Mouse (Mus musculus) embryonic stem cell, embryonic (primary cell): ENCODE data around the gene Tmem108.
"Not testable (repeated sequence)": the region's sequence is repeated elsewhere in the genome, so short reads cannot be mapped to it uniquely, and the experiment has no call there.

ENCODE experiments used
- CTCF ChIA-PET, 4 experiments: fragments of 300-600 bp in 2 of 4; fragments of 350-600 bp in 2 of 4; sonication (Branson Sonifier 250); formaldehyde crosslinking; loops; one replicate each; lab custom pipeline; 2022; ENCODE audit warnings: inconsistent platforms in 2 of 4; lab: Charles Lee
- POLR2A ChIA-PET, 4 experiments: fragments of 300-600 bp in 2 of 4; fragments of 350-600 bp in 2 of 4; sonication (Branson Sonifier 250); formaldehyde crosslinking; loops; one replicate each; lab custom pipeline; 2022; ENCODE audit warnings: antibody characterized with exemption in 4 of 4, inconsistent platforms in 1 of 4; lab: Charles Lee

Tmem108 gene

DNA sequence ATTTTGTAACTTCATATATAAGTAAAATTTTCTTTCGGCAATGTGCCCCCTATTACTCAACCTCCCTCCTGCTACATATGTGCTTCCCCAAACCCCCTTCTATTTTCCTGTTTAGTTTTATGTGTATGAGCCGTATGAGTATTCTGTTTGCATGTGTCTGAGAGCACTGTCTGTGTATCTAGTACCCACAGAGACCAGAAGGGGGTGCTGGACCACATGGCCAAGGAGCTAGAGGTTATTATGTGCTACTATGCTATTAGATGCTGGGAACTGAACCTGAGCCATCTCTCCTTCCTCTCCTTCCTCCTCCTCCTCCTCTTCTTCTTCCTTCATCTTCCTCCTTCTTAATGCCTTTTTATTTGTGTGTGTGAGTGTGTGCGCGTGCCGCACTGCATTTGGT is 59.2 kb downstream of the Tmem108 start:
- ChIA-PET POLR2A (interaction anchor here in 1 of 4 experiments (0.7 to 1.7 kb wide), 3 partner anchors 15 to 216 kb away, joined by 3 to 4 read pairs (median 4); no protein-coding TSS in a partner anchor), CTCF (interaction anchor here (0.6 to 1.7 kb wide), 22 partner anchors 9 to 437 kb away, joined by 3 to 7 read pairs (median 3); partner anchors contain the start of gene Nphp3 (in 1 of the 4))

GRCm38 (mm10) chr9:103701448-103701847 is 60.2 kb downstream of the Tmem108 start:
- POLR2A ChIA-PET, result interaction anchor here in 1 of 4 experiments (0.8 to 1.8 kb wide), 3 partner anchors 19 to 120 kb away, joined by 3 to 5 read pairs (median 3); no protein-coding TSS in a partner anchor
- CTCF ChIA-PET, result interaction anchor here in 1 of 4 experiments (0.9 to 1.7 kb wide), 2 partner anchors 8 to 141 kb away, joined by 4 read pairs; no protein-coding TSS in a partner anchor

DNA sequence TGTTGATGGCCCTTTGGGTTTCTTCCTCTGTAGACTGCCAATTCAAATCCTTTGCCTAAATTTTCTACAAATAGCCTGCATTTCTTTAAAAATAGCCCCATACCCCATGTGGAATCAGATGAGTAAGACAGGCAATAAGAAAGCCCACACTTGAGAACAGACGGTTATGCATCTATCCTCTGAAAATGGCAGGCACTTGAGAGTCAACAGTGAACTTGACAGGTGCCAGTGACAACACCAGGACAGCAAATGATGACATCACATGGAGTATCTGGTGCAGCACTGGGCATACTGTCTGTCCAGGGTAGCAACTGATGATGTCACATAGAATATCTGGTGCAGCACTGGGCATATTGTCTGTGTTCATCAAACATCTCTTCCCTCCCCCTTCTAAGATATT is 61.4 kb downstream of the Tmem108 start:
- CTCF ChIA-PET, result interaction anchor here in 1 of 4 experiments (0.7 kb wide), 1 partner anchor 391 kb away, joined by 3 read pairs; no protein-coding TSS in a partner anchor
- POLR2A ChIA-PET, result interaction anchor here in 1 of 4 experiments (1.0 to 1.8 kb wide), 2 partner anchors 10 to 20 kb away, joined by 3 to 5 read pairs; no protein-coding TSS in a partner anchor

GRCm38 (mm10) chr9:103696967-103697366 is 64.7 kb downstream of the Tmem108 start:
- ChIA-PET POLR2A (no interaction called here), CTCF (interaction anchor here in 1 of 4 experiments (0.6 kb wide), 1 partner anchor 18 kb away, joined by 3 read pairs; no protein-coding TSS in a partner anchor)

DNA sequence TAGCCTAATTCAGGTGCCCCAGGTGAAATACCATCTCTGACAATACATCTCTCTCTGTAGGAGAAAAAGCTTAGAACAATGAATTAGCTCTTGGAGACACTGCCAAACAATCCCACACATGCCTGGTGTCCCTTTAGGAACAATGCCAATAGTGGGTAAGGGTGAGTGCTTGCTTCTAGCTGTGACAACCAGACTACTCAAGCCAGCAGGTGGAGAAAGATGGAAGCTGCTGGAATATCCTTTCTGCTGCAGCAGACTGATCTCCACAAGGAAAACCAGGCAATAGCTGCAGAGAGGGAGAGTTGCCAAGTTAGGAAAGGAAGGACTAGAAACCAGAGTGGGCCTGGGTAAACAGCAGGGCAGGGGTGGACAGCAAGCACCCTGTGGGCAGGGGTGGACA is 67.8 kb downstream of the Tmem108 start:
- POLR2A ChIA-PET, result no interaction called here
- CTCF ChIA-PET, result interaction anchor here in 1 of 4 experiments (1.2 kb wide), 1 partner anchor 9 kb away, joined by 4 read pairs; no protein-coding TSS in a partner anchor

DNA sequence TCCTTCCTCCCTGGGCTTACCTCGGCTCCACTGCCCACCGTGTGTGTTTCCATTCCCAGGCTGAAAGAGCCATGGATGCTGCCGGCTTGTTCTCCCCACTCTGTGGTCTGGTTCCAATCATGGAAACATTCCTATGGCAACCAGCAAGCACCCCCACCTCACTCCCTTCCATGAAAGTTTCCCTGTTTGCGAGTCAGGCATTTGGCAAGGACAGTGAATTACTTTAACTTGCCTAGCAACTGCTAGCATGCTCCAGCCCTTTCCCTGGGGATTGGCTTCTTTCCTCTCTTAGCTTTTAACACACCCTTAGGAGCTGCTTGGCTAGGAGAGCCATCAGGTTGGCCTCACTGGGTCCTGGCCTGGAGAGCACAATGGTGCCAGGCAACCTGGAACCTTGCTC is 68.9 kb downstream of the Tmem108 start:
- ChIA-PET CTCF (no interaction called here), POLR2A (no interaction called here)

- ChIA-PET POLR2A (no interaction called here), CTCF (interaction anchor here in 1 of 4 experiments (1.1 kb wide), 1 partner anchor 11 kb away, joined by 3 read pairs; no protein-coding TSS in a partner anchor)
Measured at GRCm38 (mm10) chr9:103691847-103692246, 69.8 kb downstream of the Tmem108 start.

GRCm38 (mm10) chr9:103690446-103690845 is 71.2 kb downstream of the Tmem108 start:
- CTCF ChIA-PET, result no interaction called here
- POLR2A ChIA-PET, result interaction anchor here in 1 of 4 experiments (1.4 kb wide), 1 partner anchor 10 kb away, joined by 3 read pairs; no protein-coding TSS in a partner anchor

DNA sequence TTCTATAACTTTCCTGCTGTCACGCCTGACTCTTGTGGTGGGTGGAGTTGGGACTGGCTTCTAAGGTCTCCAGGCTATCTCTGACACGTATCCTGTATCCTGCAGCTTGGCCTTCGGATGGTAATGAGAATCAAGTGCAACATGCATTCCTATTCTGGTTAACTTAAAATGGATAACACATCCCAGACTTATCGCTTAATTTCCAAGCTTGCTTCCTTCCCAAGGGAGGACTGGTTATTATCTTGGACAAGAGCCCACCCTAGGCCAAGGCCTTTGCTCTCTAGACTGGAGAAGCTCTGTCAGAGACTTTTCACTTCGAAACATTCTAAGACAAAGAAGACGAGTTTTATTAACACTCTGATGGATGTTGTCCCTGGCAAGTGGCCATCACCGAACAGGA is 71.9 kb downstream of the Tmem108 start:
- ChIA-PET CTCF (no interaction called here), POLR2A (interaction anchor here in 1 of 4 experiments (1.2 to 1.4 kb wide), 2 partner anchors 11 to 28 kb away, joined by 3 read pairs; no protein-coding TSS in a partner anchor)

DNA sequence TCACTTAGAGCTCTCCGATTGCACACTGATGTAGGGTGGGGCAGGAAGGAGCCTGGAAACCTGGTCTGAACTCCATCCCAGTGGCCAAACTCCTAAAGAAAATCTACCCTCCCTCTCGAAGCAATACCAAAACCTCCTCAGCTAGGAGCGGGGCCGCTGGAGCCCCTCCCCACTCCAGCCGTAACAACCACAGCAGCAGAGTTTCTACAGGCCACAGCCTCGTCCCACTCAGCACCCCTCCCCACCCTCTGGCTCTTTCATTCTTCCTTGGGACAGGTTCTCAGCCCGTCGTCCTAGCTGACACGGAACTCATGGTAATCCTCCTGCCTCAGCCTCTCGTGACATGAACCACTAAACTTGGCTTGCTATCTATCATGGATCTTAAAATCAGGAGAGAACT is 72.6 kb downstream of the Tmem108 start:
- POLR2A ChIA-PET, result interaction anchor here in 1 of 4 experiments (1.0 to 1.7 kb wide), 3 partner anchors 15 to 28 kb away, joined by 3 to 5 read pairs (median 3); no protein-coding TSS in a partner anchor
- CTCF ChIA-PET, result interaction anchor here in 1 of 4 experiments (0.8 kb wide), 1 partner anchor 13 kb away, joined by 3 read pairs; no protein-coding TSS in a partner anchor

- ChIA-PET POLR2A (interaction anchor here in 2 of 4 experiments (1.3 to 1.7 kb wide), 2 partner anchors 16 to 63 kb away, joined by 4 read pairs; no protein-coding TSS in a partner anchor), CTCF (interaction anchor here in 1 of 4 experiments (1.6 kb wide), 1 partner anchor 16 kb away, joined by 3 read pairs; no protein-coding TSS in a partner anchor)
Measured at GRCm38 (mm10) chr9:103687130-103687529, 74.5 kb downstream of the Tmem108 start.

DNA sequence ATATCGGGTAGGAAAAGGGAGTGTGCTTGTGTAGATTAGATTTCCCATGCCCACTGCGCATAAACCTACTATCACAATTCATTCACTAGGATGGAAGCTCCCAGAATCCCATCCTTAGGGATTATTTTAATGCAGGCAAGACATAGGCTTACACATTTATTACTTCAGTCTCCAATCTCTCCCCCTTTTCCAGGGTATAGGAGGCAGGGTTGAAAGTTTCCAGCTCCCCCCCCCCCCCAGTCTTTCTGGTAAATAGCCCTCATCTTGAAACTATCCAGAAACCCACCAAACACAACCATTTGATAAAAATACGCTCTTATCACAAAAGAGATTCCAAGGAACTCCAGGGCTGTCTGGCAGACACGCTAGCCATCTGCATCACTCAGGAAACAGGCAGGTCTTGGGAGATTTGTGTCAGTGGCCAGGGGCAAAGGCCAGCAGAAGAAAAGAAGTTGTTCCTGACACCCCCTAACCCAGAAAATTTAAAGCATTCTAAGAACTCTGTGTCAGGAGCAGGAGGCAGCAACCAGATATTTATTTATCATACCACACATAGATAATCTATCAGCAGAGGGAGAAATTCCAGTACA is 79.8 kb downstream of the Tmem108 start:
- ChIA-PET POLR2A (interaction anchor here in 1 of 4 experiments (0.7 kb wide), 1 partner anchor 936 kb away, joined by 3 read pairs; no protein-coding TSS in a partner anchor), CTCF (no interaction called here)

DNA sequence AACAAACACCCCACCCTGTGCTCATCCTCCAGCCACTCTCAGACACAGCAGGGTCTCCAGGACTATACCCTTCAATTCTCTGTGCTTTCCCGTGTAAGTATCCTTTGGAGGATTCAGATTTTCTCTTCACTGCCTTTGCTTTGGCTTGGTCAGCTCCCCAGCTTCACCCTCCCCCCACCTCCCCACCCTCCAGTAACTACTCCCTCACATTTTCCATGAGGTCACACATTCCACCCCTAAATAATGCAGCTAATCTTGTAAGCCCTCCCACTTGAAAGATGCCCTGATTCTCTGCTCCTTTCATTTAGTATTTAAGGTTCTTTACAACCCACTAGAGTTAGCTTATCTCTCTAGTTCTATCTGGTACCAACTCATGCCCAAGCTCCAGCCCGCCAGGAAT is 82.4 kb downstream of the Tmem108 start:
- ChIA-PET POLR2A (interaction anchor here in 2 of 4 experiments (0.6 to 0.7 kb wide), 3 partner anchors 12 to 185 kb away, joined by 3 to 5 read pairs (median 3); no protein-coding TSS in a partner anchor), CTCF (interaction anchor here in 1 of 4 experiments (0.6 kb wide), 1 partner anchor 18 kb away, joined by 3 read pairs; no protein-coding TSS in a partner anchor)

- ChIA-PET CTCF (no interaction called here), POLR2A (no interaction called here)
Measured at GRCm38 (mm10) chr9:103678531-103679060, 83.0 kb downstream of the Tmem108 start.

DNA sequence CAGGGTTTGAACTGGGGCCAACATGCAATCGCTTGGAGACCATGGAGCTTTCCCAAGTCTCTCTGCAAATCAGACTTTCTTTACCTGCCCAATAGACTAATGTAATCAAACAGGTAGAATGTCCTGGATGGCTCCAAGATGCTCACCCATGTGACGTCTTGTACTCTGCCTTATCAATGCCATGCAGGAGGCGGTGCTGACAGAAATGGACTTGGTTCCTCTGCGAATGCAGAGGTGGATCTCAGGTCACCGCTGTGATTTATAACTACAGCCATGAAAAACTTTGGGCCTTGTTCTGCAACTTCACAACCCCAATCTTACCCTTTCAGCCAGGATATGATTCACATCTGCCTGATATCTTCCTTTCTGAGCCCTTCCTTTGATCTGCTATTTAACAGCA is 83.8 kb downstream of the Tmem108 start:
- ChIA-PET CTCF (no interaction called here), POLR2A (interaction anchor here in 1 of 4 experiments (0.5 kb wide), 1 partner anchor 230 kb away, joined by 3 read pairs; no protein-coding TSS in a partner anchor)

DNA sequence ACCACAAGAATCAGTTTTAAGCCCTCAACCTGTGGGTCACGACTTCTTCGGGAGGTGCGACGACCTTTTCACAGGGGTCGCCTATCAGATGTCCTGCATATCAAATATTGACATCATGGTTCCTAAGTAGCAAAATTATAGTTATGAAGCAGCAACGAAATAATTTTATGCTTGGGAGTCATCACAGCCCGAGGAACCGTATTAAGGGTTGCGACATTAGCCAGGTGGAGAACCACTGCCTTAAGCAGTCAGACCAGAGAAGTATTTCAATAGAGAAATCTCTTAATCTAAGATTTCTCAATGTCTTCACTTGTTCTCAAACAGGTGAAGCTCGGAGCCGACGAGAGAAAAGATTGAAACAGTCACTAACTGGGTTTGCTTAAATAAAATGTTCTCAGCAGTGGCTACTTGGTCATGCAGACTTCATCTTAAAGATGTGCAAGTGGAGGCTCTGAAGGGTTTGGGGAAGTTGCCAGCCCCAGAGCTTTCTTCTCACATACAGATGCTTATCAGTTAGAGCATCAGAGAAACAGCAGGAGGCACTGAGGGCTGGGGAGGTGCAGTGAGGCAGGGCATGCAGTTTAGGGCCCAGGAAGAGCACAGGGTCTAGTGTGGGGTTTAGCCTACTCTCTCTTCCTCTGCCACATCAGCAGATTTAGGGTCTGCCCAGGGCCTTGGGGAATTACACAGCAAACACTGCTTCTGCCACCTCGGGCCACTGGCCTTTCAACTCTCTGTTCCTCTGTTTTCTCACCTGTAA is 85.7 kb downstream of the Tmem108 start:
- CTCF ChIA-PET, result no interaction called here

GRCm38 (mm10) chr9:103672881-103673280 is 88.8 kb downstream of the Tmem108 start:
- CTCF ChIA-PET, result no interaction called here
- POLR2A ChIA-PET, result no interaction called here

More for the DNA sequence above, 85.7 kb downstream of the Tmem108 start:
- POLR2A ChIA-PET, result no interaction called here

GRCm38 (mm10) chr9:103670592-103671113 is 91.0 kb downstream of the Tmem108 start:
- CTCF ChIA-PET, result not testable (repeated sequence)
- POLR2A ChIA-PET, result interaction anchor here in 1 of 4 experiments (1.4 kb wide), 1 partner anchor 19 kb away, joined by 4 read pairs; no protein-coding TSS in a partner anchor
